Mouse (Mus musculus) forebrain, embryonic 16.5 days (tissue): Measurements from ENCODE around the gene Jsrp1. TPM values are rescaled to one million over a fixed set of nuclear protein-coding genes. Genes with fewer than 3 reads are reported as not detected.
"Not testable (repeated sequence)": the region's sequence is repeated elsewhere in the genome, so short reads cannot be mapped to it uniquely, and the experiment has no call there.

ENCODE experiments used
- ATAC-seq: fragments of 200-750 bp; cut with Nextera tagmentation; 2 replicates; pipeline ENCODE4 v1.8.0; 2017; ENCODE audit warnings: mild to moderate bottlenecking, moderate library complexity
- H3K27ac ChIP-seq: fragments of 300-500 bp; sonication (generic); 2 replicates; pipeline ENCODE4 v1.5.1; 2014; ENCODE audit warnings: low read length, control low read depth
- H3K27me3 ChIP-seq: fragments of 300-500 bp; sonication (generic); replicated peaks from 2 replicates; pipeline ENCODE4 v1.6.1; 2014; ENCODE audit warnings: low read length; ENCODE audit not compliant: control insufficient read depth, insufficient read depth
- H3K36me3 ChIP-seq: fragments of 300-500 bp; sonication (generic); 2 replicates; pipeline ENCODE4 v1.6.1; 2014; ENCODE audit not compliant: control insufficient read depth, insufficient read depth
- H3K4me1 ChIP-seq: fragments of 300-500 bp; sonication (generic); replicated peaks from 2 replicates; pipeline ENCODE4 v1.6.1; 2014; ENCODE audit warnings: low read length; ENCODE audit not compliant: control insufficient read depth, insufficient read depth
- H3K4me2 ChIP-seq: fragments of 300-500 bp; sonication (generic); 2 replicates; pipeline ENCODE4 v1.6.1; 2014; ENCODE audit warnings: mild to moderate bottlenecking, low read length, control low read depth
- H3K4me3 ChIP-seq: fragments of 300-500 bp; sonication (generic); replicated peaks from 2 replicates; pipeline ENCODE4 v1.5.1; 2014; ENCODE audit warnings: mild to moderate bottlenecking, low read length, control low read depth
- H3K9ac ChIP-seq: fragments of 300-500 bp; sonication (generic); replicated peaks from 2 replicates; pipeline ENCODE4 v1.6.1; 2014; ENCODE audit warnings: low read depth, low read length, control low read depth
- H3K9me3 ChIP-seq: fragments of 300-500 bp; sonication (generic); 2 replicates; pipeline ENCODE4 v1.6.1; 2016; ENCODE audit warnings: low read length; ENCODE audit not compliant: control insufficient read depth
- whole genome bisulfite sequencing: fragments of 180-500 bp; shearing (Covaris S2); extraction: QIAGEN DNeasy Blood & Tissue Kit; methylation state at CpG from one replicate; pipeline ENCODE4 v1.1.7; 2014; 5-methylcytosine and 5-hydroxymethylcytosine counted together
- polyA plus RNA-seq: library from polyadenylated mRNA; unstranded; fragments of >200 nt; fragmentation: Nextera tagmentation; extraction: Ambion mirVana; gene quantifications from 2 replicates; pipeline ENCODE4 v1.2.1, GENCODE M21; 2015

Jsrp1 gene
- polyA plus RNA-seq, 1 experiment from 2014 or later = not detected

DNA sequence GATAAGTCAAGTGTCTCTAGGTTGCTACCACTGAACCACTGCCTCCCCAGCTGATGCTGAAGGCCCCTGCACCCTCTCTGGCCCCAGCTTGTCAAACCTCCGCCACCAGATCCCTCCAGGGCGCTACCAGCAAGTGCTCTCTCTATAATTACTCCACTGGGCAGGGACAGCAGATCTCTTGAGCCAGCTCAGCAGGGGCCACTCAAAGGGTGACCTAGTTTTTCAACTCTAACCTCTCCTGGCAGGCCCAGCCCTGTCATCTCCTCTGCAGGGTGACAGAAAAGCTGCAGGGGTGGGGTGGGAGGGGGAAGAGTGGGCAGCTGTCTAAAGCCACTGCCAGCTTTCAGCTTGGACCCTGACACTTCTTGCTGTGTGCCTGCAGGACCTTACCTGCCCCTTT lies 24.5 kb upstream of the Jsrp1 start:
- no peak for ATAC-seq
- Histone ChIP-seq H3K4me2 (no peak overlapping the region), H3K36me3 (no peaks in the 10 kb centered on the region), H3K4me1 (no peaks in the 10 kb centered on the region), H3K27me3 (peaks cover under 1% of the 10 kb centered on the region), H3K4me3 (no peak overlapping the region), H3K9ac (no peak overlapping the region), H3K27ac (no peak overlapping the region), H3K9me3 (no peaks in the 10 kb centered on the region)
- WGBS = 26% methylated on average over 2 of the region's 2 CpGs

DNA sequence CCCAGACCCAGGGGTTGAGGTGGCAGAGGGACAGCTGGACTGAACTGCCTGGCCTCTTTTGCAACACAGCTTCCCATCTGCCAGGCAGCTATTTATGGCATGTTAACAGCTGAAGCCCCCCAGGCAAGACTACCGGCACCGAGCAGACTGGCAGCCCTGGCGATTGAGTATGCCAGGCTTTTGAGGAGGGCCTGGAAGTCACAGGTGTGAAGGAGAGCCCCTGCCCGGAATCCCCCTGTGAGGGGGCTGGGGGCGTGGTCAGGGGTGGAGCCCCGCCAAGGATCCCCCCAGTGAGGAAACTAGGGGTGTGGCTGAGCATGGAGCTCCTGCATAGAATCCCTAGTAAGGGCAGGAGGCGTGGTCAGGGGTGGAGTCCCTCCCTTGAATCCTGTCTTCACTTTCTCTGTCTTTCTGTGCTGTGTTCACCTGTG lies 23.7 kb upstream of the Jsrp1 start:
- ATAC-seq = no peak

DNA sequence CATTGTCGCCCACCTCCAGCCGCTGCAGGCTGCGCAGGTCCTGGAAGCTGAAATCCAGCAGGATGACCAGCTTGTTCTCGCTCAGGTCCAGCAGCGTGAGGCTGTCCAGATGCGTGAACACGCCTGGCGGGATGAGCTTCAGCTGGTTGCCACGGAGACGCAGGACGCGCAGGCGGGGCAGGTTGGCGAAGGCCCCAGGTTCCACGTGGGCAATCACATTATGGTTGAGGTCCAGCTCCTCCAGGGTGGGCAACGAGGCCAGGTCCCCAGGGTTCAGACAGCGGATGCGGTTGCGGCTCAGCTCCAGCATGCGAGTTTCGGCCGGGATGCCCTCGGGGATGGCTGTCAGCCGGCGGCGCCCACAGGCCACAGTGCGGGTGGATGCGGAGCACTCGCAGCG lies 22.3 kb upstream of the Jsrp1 start:
- 0 out of 2 replicates have a peak, but pooled peaks cover 2% of the 10 kb centered on the region for H3K4me1 ChIP-seq
- H3K9ac ChIP-seq = no peak overlapping the region
- no peak overlapping the region for H3K27ac ChIP-seq
- no peak overlapping the region for H3K4me3 ChIP-seq
- no peaks in the 10 kb centered on the region for H3K9me3 ChIP-seq
- no peak overlapping the region for H3K4me2 ChIP-seq
- H3K27me3 ChIP-seq = no peaks in the 10 kb centered on the region
- no peak for ATAC-seq
- no peaks in the 10 kb centered on the region for H3K36me3 ChIP-seq
- WGBS = 63% methylated on average over 30 of the region's 30 CpGs

More for the DNA sequence above, 23.7 kb upstream of the Jsrp1 start:
- no peak overlapping the region for H3K27ac ChIP-seq
- WGBS = 46% methylated on average over 7 of the region's 7 CpGs
- no peaks in the 10 kb centered on the region for H3K9me3 ChIP-seq
- H3K27me3 ChIP-seq = no peaks in the 10 kb centered on the region; the same call in 1 of the 2 replicates
- no peak overlapping the region for H3K9ac ChIP-seq
- no peak overlapping the region for H3K4me3 ChIP-seq
- H3K36me3 ChIP-seq = no peaks in the 10 kb centered on the region
- H3K4me1 ChIP-seq = no peaks in the 10 kb centered on the region
- H3K4me2 ChIP-seq = no peak overlapping the region

DNA sequence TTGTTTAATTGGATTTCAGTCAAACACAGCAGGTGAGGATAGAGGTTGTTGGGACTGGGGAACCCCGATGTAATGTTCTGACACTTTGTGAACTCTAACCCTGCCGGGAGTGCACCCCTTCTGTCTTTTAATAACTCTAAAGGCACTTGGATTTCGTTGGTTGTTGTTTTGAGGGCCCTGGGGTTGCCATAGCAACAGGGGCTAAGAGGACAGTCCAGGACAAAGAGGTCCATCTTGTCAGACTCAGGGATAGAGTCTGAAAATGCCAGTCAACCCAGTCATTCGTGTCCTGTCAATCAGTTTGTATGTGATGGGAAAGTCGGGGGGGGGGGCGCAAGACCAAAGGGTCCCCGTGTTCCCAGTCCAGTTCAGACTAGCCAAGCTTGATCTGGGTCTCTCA lies 19.5 kb upstream of the Jsrp1 start:
- Histone ChIP-seq H3K4me3 (no peak overlapping the region), H3K36me3 (peaks cover 10% of the 10 kb centered on the region), H3K9ac (no peak overlapping the region), H3K4me1 (peaks cover 18% of the 10 kb centered on the region), H3K27ac (no peak overlapping the region), H3K27me3 (no peaks in the 10 kb centered on the region), H3K4me2 (no peak overlapping the region), H3K9me3 (no peaks in the 10 kb centered on the region)
- ATAC-seq = no peak
- 52% methylated on average over 7 of the region's 7 CpGs for WGBS

- H3K9me3 ChIP-seq = no peaks in the 10 kb centered on the region
- ATAC-seq = no peak
- no peaks in the 10 kb centered on the region for H3K27me3 ChIP-seq
- H3K4me3 ChIP-seq = no peak overlapping the region
- no peak overlapping the region for H3K4me2 ChIP-seq
- H3K9ac ChIP-seq = no peak overlapping the region
- H3K4me1 ChIP-seq = peaks cover 23% of the 10 kb centered on the region
- 5% methylated on average over 9 of the region's 9 CpGs for WGBS
- H3K36me3 ChIP-seq = peaks cover 10% of the 10 kb centered on the region
- no peak overlapping the region for H3K27ac ChIP-seq
Observed at GRCm38 (mm10) chr10:80831136-80831535, 17.8 kb upstream of the Jsrp1 start.

- H3K4me1 ChIP-seq = peaks cover 25% of the 10 kb centered on the region
- H3K4me3 ChIP-seq = no peak overlapping the region
- no peaks in the 10 kb centered on the region for H3K9me3 ChIP-seq
- no peak for ATAC-seq
- no peak overlapping the region for H3K27ac ChIP-seq
- peaks cover 10% of the 10 kb centered on the region for H3K36me3 ChIP-seq
- H3K27me3 ChIP-seq = no peaks in the 10 kb centered on the region
- H3K9ac ChIP-seq = no peak overlapping the region
- H3K4me2 ChIP-seq = no peak overlapping the region
- WGBS = 57% methylated on average over 1 of the region's 1 CpGs
Observed at GRCm38 (mm10) chr10:80829359-80830278, 16.3 kb upstream of the Jsrp1 start.

- H3K4me3 ChIP-seq, H3K9me3 ChIP-seq, H3K27me3 ChIP-seq, H3K27ac ChIP-seq, ATAC-seq, H3K9ac ChIP-seq: not testable (repeated sequence)
- H3K4me2 ChIP-seq = 0 out of 2 replicates have a peak overlapping the region, but pooled peaks have one; percentile 96
- H3K36me3 ChIP-seq = peaks cover 10% of the 10 kb centered on the region
- WGBS = 79% methylated on average over 7 of the region's 9 CpGs
- H3K4me1 ChIP-seq = peaks cover 25% of the 10 kb centered on the region
Observed at GRCm38 (mm10) chr10:80828587-80828986, 15.3 kb upstream of the Jsrp1 start.

- Histone ChIP-seq H3K27me3 (no peaks in the 10 kb centered on the region), H3K9ac (peak overlapping the region; percentile 90), H3K36me3 (peaks cover 10% of the 10 kb centered on the region), H3K4me2 (peak overlapping the region; percentile 96), H3K4me1 (peaks cover 25% of the 10 kb centered on the region), H3K4me3 (peak overlapping the region; percentile 84), H3K9me3 (no peaks in the 10 kb centered on the region), H3K27ac (no peak overlapping the region)
- no peak for ATAC-seq
- 78% methylated on average over 10 of the region's 10 CpGs for WGBS
Observed at GRCm38 (mm10) chr10:80827870-80828420, 14.6 kb upstream of the Jsrp1 start.

- no peak for ATAC-seq
- peaks cover 25% of the 10 kb centered on the region for H3K4me1 ChIP-seq
- H3K36me3 ChIP-seq = peaks cover 10% of the 10 kb centered on the region
- peak overlapping the region; percentile 92 for H3K27ac ChIP-seq
- H3K9me3 ChIP-seq = no peaks in the 10 kb centered on the region
- H3K27me3 ChIP-seq = no peaks in the 10 kb centered on the region
- H3K9ac ChIP-seq = peak overlapping the region; percentile 90
- peak overlapping the region; percentile 96 for H3K4me2 ChIP-seq
- 10% methylated on average over 29 of the region's 29 CpGs for WGBS
- peak overlapping the region; percentile 84 for H3K4me3 ChIP-seq
Observed at GRCm38 (mm10) chr10:80827063-80827869, 14.0 kb upstream of the Jsrp1 start.
